Mouse (Mus musculus): ENCODE measurements at regions not wholly inside any gene's neighbourhood (a gene's known extent, or its start where the extent isn't known, plus 50 kb on each side); places are given as distances from the start of the nearest gene placed in this dataset.
"Not testable (repeated sequence)": the region's sequence is repeated elsewhere in the genome, so short reads cannot be mapped to it uniquely, and the experiment has no call there.

GRCm38 (mm10) chr14:104410730-104411129 lies 57.1 kb downstream of the Pou4f1 start:
- no peaks in the 10 kb centered on the region for H3K27me3 ChIP-seq (replicated peaks)
- no peak overlapping the region for H3K27ac ChIP-seq (replicated peaks)
- WGBS: 64% methylated on average over 2 of the region's 2 CpGs
- ATAC-seq (ENCODE audit: extremely low read depth, insufficient number of reproducible peaks, low FRiP score, low TSS enrichment): no peak
- no peaks in the 10 kb centered on the region for H3K36me3 ChIP-seq
- no peak overlapping the region for H3K9ac ChIP-seq
- no peak overlapping the region for H3K4me2 ChIP-seq
- H3K4me1 ChIP-seq: no peaks in the 10 kb centered on the region
- H3K9me3 ChIP-seq: no peaks in the 10 kb centered on the region
- no peak overlapping the region for H3K4me3 ChIP-seq

- no peaks in the 10 kb centered on the region for H3K27me3 ChIP-seq (replicated peaks)
- H3K9ac ChIP-seq: no peak overlapping the region
- no peak overlapping the region for H3K4me2 ChIP-seq
- H3K27ac ChIP-seq (replicated peaks): no peak overlapping the region
- no peak for ATAC-seq (ENCODE audit: extremely low read depth, insufficient number of reproducible peaks, low FRiP score, low TSS enrichment)
- 50% methylated on average over 6 of the region's 6 CpGs for WGBS
- no peak overlapping the region for H3K4me3 ChIP-seq
- H3K9me3 ChIP-seq: no peaks in the 10 kb centered on the region
- no peaks in the 10 kb centered on the region for H3K4me1 ChIP-seq
- H3K36me3 ChIP-seq: no peaks in the 10 kb centered on the region
Measured at GRCm38 (mm10) chr14:104410292-104410691, 57.5 kb downstream of the Pou4f1 start.

- no peak overlapping the region for H3K9ac ChIP-seq
- no peak overlapping the region for H3K4me3 ChIP-seq
- no peak overlapping the region for H3K4me2 ChIP-seq
- H3K36me3 ChIP-seq: no peaks in the 10 kb centered on the region
- ATAC-seq (ENCODE audit: extremely low read depth, insufficient number of reproducible peaks, low FRiP score, low TSS enrichment): no peak
- no peaks in the 10 kb centered on the region for H3K27me3 ChIP-seq (replicated peaks)
- no peak overlapping the region for H3K27ac ChIP-seq (replicated peaks)
- no peaks in the 10 kb centered on the region for H3K9me3 ChIP-seq
- H3K4me1 ChIP-seq: no peaks in the 10 kb centered on the region
- 76% methylated on average over 3 of the region's 3 CpGs for WGBS
Measured at GRCm38 (mm10) chr14:104406062-104406461, 61.7 kb downstream of the Pou4f1 start.

GRCm38 (mm10) chr14:104389297-104390071 lies 78.3 kb downstream of the Pou4f1 start:
- peaks cover 5% of the 10 kb centered on the region; the same call in 1 of the 2 replicates for H3K9me3 ChIP-seq
- no peak overlapping the region for H3K4me3 ChIP-seq
- H3K4me2 ChIP-seq: no peak overlapping the region
- no peak overlapping the region for H3K27ac ChIP-seq (replicated peaks)
- no peaks in the 10 kb centered on the region for H3K36me3 ChIP-seq
- no peaks in the 10 kb centered on the region for H3K4me1 ChIP-seq
- H3K27me3 ChIP-seq (replicated peaks): no peaks in the 10 kb centered on the region
- no peak overlapping the region for H3K9ac ChIP-seq
- ATAC-seq (ENCODE audit: extremely low read depth, insufficient number of reproducible peaks, low FRiP score, low TSS enrichment): no peak
- 73% methylated on average over 8 of the region's 8 CpGs for WGBS

GRCm38 (mm10) chr14:104388879-104389278 lies 78.9 kb downstream of the Pou4f1 start:
- Histone ChIP-seq H3K9ac (no peak overlapping the region), H3K4me1 (no peaks in the 10 kb centered on the region), H3K27ac (replicated peaks) (no peak overlapping the region), H3K9me3 (peaks cover 5% of the 10 kb centered on the region; the same call in 1 of the 2 replicates), H3K4me2 (no peak overlapping the region), H3K4me3 (no peak overlapping the region), H3K36me3 (no peaks in the 10 kb centered on the region), H3K27me3 (replicated peaks) (no peaks in the 10 kb centered on the region)
- ATAC-seq (ENCODE audit: extremely low read depth, insufficient number of reproducible peaks, low FRiP score, low TSS enrichment): no peak
- WGBS: 66% methylated on average over 2 of the region's 2 CpGs

GRCm38 (mm10) chr14:104380986-104381385 lies 86.8 kb downstream of the Pou4f1 start:
- Histone ChIP-seq H3K9me3 (no peaks in the 10 kb centered on the region), H3K9ac (no peak overlapping the region), H3K4me1 (no peaks in the 10 kb centered on the region), H3K4me3 (no peak overlapping the region), H3K4me2 (no peak overlapping the region), H3K27me3 (replicated peaks) (no peaks in the 10 kb centered on the region), H3K27ac (replicated peaks) (no peak overlapping the region), H3K36me3 (no peaks in the 10 kb centered on the region)
- 64% methylated on average over 5 of the region's 5 CpGs for WGBS
- ATAC-seq (ENCODE audit: extremely low read depth, insufficient number of reproducible peaks, low FRiP score, low TSS enrichment): no peak

GRCm38 (mm10) chr14:104372776-104373175 lies 95.0 kb downstream of the Pou4f1 start:
- Histone ChIP-seq H3K4me3 (no peak overlapping the region), H3K9me3 (no peaks in the 10 kb centered on the region; the same call in 1 of the 2 replicates), H3K36me3 (no peaks in the 10 kb centered on the region), H3K4me1 (no peaks in the 10 kb centered on the region), H3K27me3 (replicated peaks) (no peaks in the 10 kb centered on the region), H3K9ac (no peak overlapping the region), H3K27ac (replicated peaks) (no peak overlapping the region), H3K4me2 (no peak overlapping the region)
- 62% methylated on average over 7 of the region's 7 CpGs for WGBS
- no peak for ATAC-seq (ENCODE audit: extremely low read depth, insufficient number of reproducible peaks, low FRiP score, low TSS enrichment)

GRCm38 (mm10) chr14:104356636-104357035 lies 111.2 kb downstream of the Pou4f1 start:
- no peak overlapping the region for H3K4me2 ChIP-seq
- H3K9me3 ChIP-seq: no peaks in the 10 kb centered on the region
- no peak overlapping the region for H3K27ac ChIP-seq (replicated peaks)
- no peaks in the 10 kb centered on the region for H3K27me3 ChIP-seq (replicated peaks)
- no peak overlapping the region for H3K9ac ChIP-seq
- 75% methylated on average over 1 of the region's 1 CpGs for WGBS
- no peak overlapping the region for H3K4me3 ChIP-seq
- no peaks in the 10 kb centered on the region for H3K4me1 ChIP-seq
- no peak for ATAC-seq (ENCODE audit: extremely low read depth, insufficient number of reproducible peaks, low FRiP score, low TSS enrichment)
- H3K36me3 ChIP-seq: no peaks in the 10 kb centered on the region

- not testable (repeated sequence) for H3K4me1 ChIP-seq; H3K9ac ChIP-seq; H3K9me3 ChIP-seq; H3K27me3 ChIP-seq (replicated peaks); ATAC-seq (ENCODE audit: extremely low read depth, insufficient number of reproducible peaks, low FRiP score, low TSS enrichment); H3K4me2 ChIP-seq; H3K4me3 ChIP-seq; H3K27ac ChIP-seq (replicated peaks); H3K36me3 ChIP-seq
- WGBS: 86% methylated on average over 15 of the region's 15 CpGs
Measured at GRCm38 (mm10) chr14:104336783-104337182, 131.0 kb downstream of the Pou4f1 start.

- ATAC-seq (ENCODE audit: extremely low read depth, insufficient number of reproducible peaks, low FRiP score, low TSS enrichment): no peak
- Histone ChIP-seq H3K4me1 (no peaks in the 10 kb centered on the region), H3K9ac (no peak overlapping the region), H3K4me2 (no peak overlapping the region), H3K9me3 (no peaks in the 10 kb centered on the region), H3K36me3 (no peaks in the 10 kb centered on the region), H3K4me3 (no peak overlapping the region), H3K27me3 (replicated peaks) (no peaks in the 10 kb centered on the region), H3K27ac (replicated peaks) (no peak overlapping the region)
- 71% methylated on average over 10 of the region's 10 CpGs for WGBS
Measured at GRCm38 (mm10) chr14:104326089-104326488, 141.7 kb downstream of the Pou4f1 start.

- no peak overlapping the region for H3K4me3 ChIP-seq
- no peak overlapping the region for H3K9ac ChIP-seq
- no peak overlapping the region for H3K4me2 ChIP-seq
- no peaks in the 10 kb centered on the region for H3K36me3 ChIP-seq
- ATAC-seq (ENCODE audit: extremely low read depth, insufficient number of reproducible peaks, low FRiP score, low TSS enrichment): no peak
- no peak overlapping the region for H3K27ac ChIP-seq (replicated peaks)
- H3K4me1 ChIP-seq: no peaks in the 10 kb centered on the region
- no peaks in the 10 kb centered on the region for H3K27me3 ChIP-seq (replicated peaks)
- no peaks in the 10 kb centered on the region for H3K9me3 ChIP-seq
- WGBS: 75% methylated on average over 5 of the region's 5 CpGs
Measured at GRCm38 (mm10) chr14:104300141-104300540, 167.7 kb downstream of the Pou4f1 start.

- no peak for ATAC-seq (ENCODE audit: extremely low read depth, insufficient number of reproducible peaks, low FRiP score, low TSS enrichment)
- no peaks in the 10 kb centered on the region for H3K27me3 ChIP-seq (replicated peaks)
- H3K9me3 ChIP-seq: no peaks in the 10 kb centered on the region
- WGBS: 54% methylated on average over 4 of the region's 4 CpGs
- no peaks in the 10 kb centered on the region for H3K4me1 ChIP-seq
- H3K4me2 ChIP-seq: no peak overlapping the region
- no peaks in the 10 kb centered on the region for H3K36me3 ChIP-seq
- H3K4me3 ChIP-seq: no peak overlapping the region
- H3K27ac ChIP-seq (replicated peaks): no peak overlapping the region
- H3K9ac ChIP-seq: no peak overlapping the region
Measured at GRCm38 (mm10) chr14:104298312-104298711, 169.5 kb downstream of the Pou4f1 start.
